Mouse (Mus musculus) intestine, embryonic 15.5 days (tissue): ENCODE data around the gene Skida1. TPM values are rescaled to one million over a fixed set of nuclear protein-coding genes. Genes with fewer than 3 reads are reported as not detected.

Experiments
- ATAC-seq: fragments of 200-750 bp; cut with Nextera tagmentation; 2 replicates; pipeline ENCODE4 v1.8.0; 2017; ENCODE audit warnings: moderate TSS enrichment, moderate library complexity
- H3K27ac ChIP-seq: fragments of 300-500 bp; sonication (generic); 2 replicates; pipeline ENCODE4 v1.5.1; 2015; ENCODE audit warnings: mild to moderate bottlenecking, inconsistent platforms
- H3K27me3 ChIP-seq: fragments of 300-500 bp; sonication (generic); replicated peaks from 2 replicates; pipeline ENCODE4 v1.6.1; 2015; ENCODE audit warnings: inconsistent platforms
- H3K36me3 ChIP-seq: fragments of 300-500 bp; sonication (generic); 2 replicates; pipeline ENCODE4 v1.6.1; 2015; ENCODE audit warnings: inconsistent platforms
- H3K4me1 ChIP-seq: fragments of 300-500 bp; sonication (generic); replicated peaks from 2 replicates; pipeline ENCODE4 v1.6.1; 2015; ENCODE audit warnings: inconsistent platforms
- H3K4me2 ChIP-seq: fragments of 300-500 bp; sonication (generic); replicated peaks from 2 replicates; pipeline ENCODE4 v1.6.1; 2015; ENCODE audit warnings: mild to moderate bottlenecking, inconsistent platforms
- H3K4me3 ChIP-seq: fragments of 300-500 bp; sonication (generic); replicated peaks from 2 replicates; pipeline ENCODE4 v1.5.1; 2015; ENCODE audit warnings: inconsistent platforms
- H3K9ac ChIP-seq: fragments of 300-500 bp; sonication (generic); 2 replicates; pipeline ENCODE4 v1.6.1; 2015; ENCODE audit warnings: inconsistent platforms
- H3K9me3 ChIP-seq: fragments of 300-500 bp; sonication (generic); 2 replicates; pipeline ENCODE4 v1.6.1; 2016; ENCODE audit warnings: inconsistent platforms
- WGBS: fragments of 180-500 bp; shearing (Covaris S2); methylation state at CpG from one replicate; pipeline ENCODE4 v1.1.7; 2015; 5-methylcytosine and 5-hydroxymethylcytosine counted together
- polyA plus RNA-seq: library from polyadenylated mRNA; unstranded; fragments of >200 nt; fragmentation: Nextera tagmentation; extraction: Ambion mirVana; gene quantifications from 2 replicates; pipeline ENCODE4 v1.2.1, GENCODE M21; 2015

Skida1 gene
- polyA plus RNA-seq, 1 experiment from 2014 or later = 3.6 TPM

- no peaks in the 10 kb centered on the region for H3K27me3 ChIP-seq
- no peak overlapping the region for H3K27ac ChIP-seq
- H3K36me3 ChIP-seq = no peaks in the 10 kb centered on the region
- 26% methylated on average over 6 of the region's 6 CpGs for WGBS
- H3K4me2 ChIP-seq = peak overlapping the region; percentile 86
- peaks cover 17% of the 10 kb centered on the region for H3K4me1 ChIP-seq
- ATAC-seq = no peak
- no peaks in the 10 kb centered on the region for H3K9me3 ChIP-seq
- H3K4me3 ChIP-seq = peak overlapping the region; percentile 88
- peak overlapping the region; percentile 97; the same call in 1 of the 2 replicates for H3K9ac ChIP-seq
Measured at GRCm38 (mm10) chr2:18045781-18046181, 3.1 kb downstream of the Skida1 start.

- Histone ChIP-seq H3K27me3 (no peaks in the 10 kb centered on the region), H3K9me3 (no peaks in the 10 kb centered on the region), H3K27ac (no peak overlapping the region), H3K4me3 (peak overlapping the region; percentile 88), H3K9ac (peak overlapping the region; percentile 97; the same call in 1 of the 2 replicates), H3K4me2 (peak overlapping the region; percentile 86), H3K36me3 (no peaks in the 10 kb centered on the region), H3K4me1 (peaks cover 19% of the 10 kb centered on the region)
- WGBS = 20% methylated on average over 7 of the region's 7 CpGs
- ATAC-seq = no peak
Measured at GRCm38 (mm10) chr2:18045143-18045780, 3.6 kb downstream of the Skida1 start.

GRCm38 (mm10) chr2:18041199-18041885, 7.5 kb downstream of the Skida1 start:
- H3K4me1 ChIP-seq = peaks cover 23% of the 10 kb centered on the region
- H3K4me2 ChIP-seq = peak overlapping the region; percentile 69
- no peaks in the 10 kb centered on the region for H3K9me3 ChIP-seq
- H3K36me3 ChIP-seq = no peaks in the 10 kb centered on the region
- ATAC-seq = peak; percentile 42; the same call in 1 of the 2 replicates
- WGBS = 33% methylated on average over 14 of the region's 14 CpGs
- H3K27ac ChIP-seq = no peak overlapping the region; the same call in 1 of the 2 replicates
- peak overlapping the region; percentile 41; the same call in 1 of the 2 replicates for H3K9ac ChIP-seq
- no peak overlapping the region for H3K4me3 ChIP-seq
- H3K27me3 ChIP-seq = no peaks in the 10 kb centered on the region

GRCm38 (mm10) chr2:18040347-18041160, 8.3 kb downstream of the Skida1 start:
- Histone ChIP-seq H3K4me1 (peaks cover 23% of the 10 kb centered on the region), H3K9ac (peak overlapping the region; percentile 54; the same call in 1 of the 2 replicates), H3K4me2 (peak overlapping the region; percentile 69; the same call in 1 of the 2 replicates), H3K27me3 (no peaks in the 10 kb centered on the region), H3K4me3 (no peak overlapping the region), H3K27ac (no peak overlapping the region; the same call in 1 of the 2 replicates), H3K9me3 (no peaks in the 10 kb centered on the region), H3K36me3 (no peaks in the 10 kb centered on the region)
- peak; percentile 41 for ATAC-seq
- 65% methylated on average over 27 of the region's 27 CpGs for WGBS

GRCm38 (mm10) chr2:18039566-18040290, 9.1 kb downstream of the Skida1 start:
- peak; percentile 82 for ATAC-seq
- 17% methylated on average over 46 of the region's 46 CpGs for WGBS
- Histone ChIP-seq H3K9ac (peak overlapping the region; percentile 54), H3K27me3 (no peaks in the 10 kb centered on the region), H3K4me2 (peak overlapping the region; percentile 69), H3K4me3 (peak overlapping the region; percentile 25), H3K36me3 (no peaks in the 10 kb centered on the region), H3K9me3 (no peaks in the 10 kb centered on the region), H3K4me1 (peaks cover 23% of the 10 kb centered on the region), H3K27ac (peak overlapping the region; percentile 32; the same call in 1 of the 2 replicates)

- Histone ChIP-seq H3K4me2 (no peak overlapping the region; the same call in 1 of the 2 replicates), H3K27ac (peak overlapping the region; percentile 32; the same call in 1 of the 2 replicates), H3K9ac (no peak overlapping the region), H3K9me3 (no peaks in the 10 kb centered on the region), H3K4me3 (no peak overlapping the region), H3K27me3 (no peaks in the 10 kb centered on the region), H3K36me3 (no peaks in the 10 kb centered on the region), H3K4me1 (peaks cover 23% of the 10 kb centered on the region)
- no peak for ATAC-seq
- 68% methylated on average over 10 of the region's 10 CpGs for whole genome bisulfite sequencing
Measured at GRCm38 (mm10) chr2:18038895-18039371, 9.9 kb downstream of the Skida1 start.

GRCm38 (mm10) chr2:18038141-18038752, 10.6 kb downstream of the Skida1 start:
- Histone ChIP-seq H3K36me3 (no peaks in the 10 kb centered on the region), H3K4me1 (peaks cover 23% of the 10 kb centered on the region), H3K9me3 (no peaks in the 10 kb centered on the region), H3K27ac (no peak overlapping the region), H3K4me2 (no peak overlapping the region), H3K27me3 (no peaks in the 10 kb centered on the region), H3K9ac (no peak overlapping the region), H3K4me3 (no peak overlapping the region)
- WGBS = 72% methylated on average over 3 of the region's 3 CpGs
- no peak for ATAC-seq

GRCm38 (mm10) chr2:18037491-18037890, 11.4 kb downstream of the Skida1 start, which contains the start of gene A930004D18Rik:
Gene A930004D18Rik, minus strand, starts transcription at chr2:18037737.
- no peak within 1 kb of the TSS for H3K9ac ChIP-seq
- H3K4me1 ChIP-seq = peaks cover 24% of the 10 kb centered on the region
- no peak for ATAC-seq
- H3K4me3 ChIP-seq = no peak within 1 kb of the TSS
- 78% methylated on average over 2 of the region's 2 CpGs for WGBS
- no peaks in the 10 kb centered on the region for H3K36me3 ChIP-seq
- H3K4me2 ChIP-seq = no peak within 1 kb of the TSS
- H3K27ac ChIP-seq = no peak within 1 kb of the TSS
- no peaks in the 10 kb centered on the region for H3K27me3 ChIP-seq
- no peaks in the 10 kb centered on the region for H3K9me3 ChIP-seq

GRCm38 (mm10) chr2:18034371-18035250, 14.2 kb downstream of the Skida1 start:
- H3K4me1 ChIP-seq = peaks cover 12% of the 10 kb centered on the region
- 75% methylated on average over 10 of the region's 10 CpGs for WGBS

GRCm38 (mm10) chr2:18033166-18034108, 15.4 kb downstream of the Skida1 start:
- ATAC-seq = no peak
- Histone ChIP-seq H3K4me2 (no peak overlapping the region), H3K36me3 (no peaks in the 10 kb centered on the region), H3K9me3 (no peaks in the 10 kb centered on the region), H3K9ac (no peak overlapping the region), H3K4me1 (peaks cover 7% of the 10 kb centered on the region), H3K27me3 (no peaks in the 10 kb centered on the region), H3K4me3 (no peak overlapping the region), H3K27ac (no peak overlapping the region)
- WGBS = 69% methylated on average over 10 of the region's 10 CpGs

More at GRCm38 (mm10) chr2:18034371-18035250, 14.2 kb downstream of the Skida1 start:
- no peaks in the 10 kb centered on the region for H3K36me3 ChIP-seq
- no peaks in the 10 kb centered on the region for H3K27me3 ChIP-seq
- no peak overlapping the region for H3K4me3 ChIP-seq
- H3K27ac ChIP-seq = no peak overlapping the region
- no peak for ATAC-seq
- H3K9ac ChIP-seq = no peak overlapping the region
- H3K9me3 ChIP-seq = no peaks in the 10 kb centered on the region
- no peak overlapping the region for H3K4me2 ChIP-seq
